8 mouse cellular contexts compared by ENCODE assay signal in genomic region chr10:78481928-78482499, GRCm38 (mm10). TPM values are rescaled to one million over a fixed set of nuclear protein-coding genes. Genes with fewer than 3 reads are reported as not detected.
DNase-seq lines count a peak whose midpoint lies in the region; ATAC-seq and TF ChIP-seq lines count a peak whose summit lies in the region.

No protein-coding gene starts in this region.

- no peaks in the 10 kb centered on the region for H3K27me3 ChIP-seq in hindbrain, embryonic 15.5 days
- no peaks in the 10 kb centered on the region for H3K27me3 ChIP-seq in liver, adult 2 months (ENCODE audit: control insufficient read depth, insufficient read depth, low read length)

- peak; percentile 59 for ATAC-seq in erythroblast, adult 5-6 weeks (replicated peaks; ENCODE audit: low FRiP score, poor library complexity, severe bottlenecking)
- ATAC-seq in hindbrain, embryonic 15.5 days (ENCODE audit: low FRiP score, low read depth) = peak; percentile 96
- ATAC-seq in monocyte, adult 5-6 weeks (replicated peaks; ENCODE audit: insufficient number of reproducible peaks, low FRiP score, low TSS enrichment, poor library complexity, severe bottlenecking) = peak; percentile 77

- no peak overlapping the region for H3K27ac ChIP-seq in hindbrain, embryonic 15.5 days (replicated peaks)
- H3K27ac ChIP-seq in liver, adult 2 months (replicated peaks; ENCODE audit: insufficient read depth, low read depth, low read length) = no peak overlapping the region

- TF ChIP-seq POLR2A in liver, adult 2 months (IDR thresholded peaks at IDR 0.05; ENCODE audit: extremely low read depth, insufficient read depth, low read length) = no peak

- no peaks in the 10 kb centered on the region for H3K79me2 ChIP-seq in liver, adult 2 months (ENCODE audit: control insufficient read depth, insufficient read depth, low read length)

- peak overlapping the region; percentile 86 for H3K4me2 ChIP-seq in hindbrain, embryonic 15.5 days

- WGBS in hindbrain, embryonic 15.5 days = 1% methylated on average over 35 of the region's 35 CpGs
- WGBS in liver, adult 2 months = 2% methylated on average over 35 of the region's 35 CpGs

- H3K4me3 ChIP-seq in hindbrain, embryonic 15.5 days = peak overlapping the region; percentile 47
- H3K4me3 ChIP-seq in liver, adult 2 months (ENCODE audit: insufficient read depth, low read depth, low read length) = peak overlapping the region; percentile 54

- TF ChIP-seq CTCF in liver, adult 2 months (IDR thresholded peaks at IDR 0.05; ENCODE audit: low read depth, low read length) = peak; percentile 46

- 0 out of 2 replicates have a peak, but pooled peaks cover 9% of the 10 kb centered on the region for H3K4me1 ChIP-seq in hindbrain, embryonic 15.5 days (replicated peaks)
- H3K4me1 ChIP-seq in liver, adult 2 months (ENCODE audit: control insufficient read depth, insufficient read depth, low read length) = peaks cover 9% of the 10 kb centered on the region

- H3K9me3 ChIP-seq in hindbrain, embryonic 15.5 days = no peaks in the 10 kb centered on the region

- H3K36me3 ChIP-seq in hindbrain, embryonic 15.5 days = no peaks in the 10 kb centered on the region
- no peaks in the 10 kb centered on the region for H3K36me3 ChIP-seq in liver, adult 2 months (ENCODE audit: control insufficient read depth, insufficient read depth, low read length)

- H3K9ac ChIP-seq in hindbrain, embryonic 15.5 days = peak overlapping the region; percentile 43
- H3K9ac ChIP-seq in liver, adult 2 months (ENCODE audit: low read depth, low read length) = peak overlapping the region; percentile 39; the same call in 1 of the 2 replicates

- peak; percentile 55 to 60 for DNase-seq in cerebellum, adult 18-20 months
- no peak for DNase-seq in cerebellum, adult 11 months
- DNase-seq in adrenal gland, postnatal 10 days = peak; percentile 62
- peak; percentile 63 for DNase-seq in liver, adult 2 months (ENCODE audit: extremely low read depth, low read depth, low spot score)
- DNase-seq in thymus, postnatal 14 days = peak; percentile 73

RNA-seq across cellular contexts. Expression of gene Pdxk, which starts 17.2 kb away (rescaled TPM):
- 10 to 100 TPM; 26.7 to 27.5 TPM for total RNA-seq in adrenal gland, postnatal 10 days (2021)
- 2.9 and 6.3 TPM in 2 replicates for total RNA-seq in erythroblast, adult 5-6 weeks (2015; ENCODE audit: low replicate concordance)
- total RNA-seq in erythroblast, adult 5-6 weeks (2017; ENCODE audit: low replicate concordance) = 1.4 TPM in 2 replicates
- polyA plus RNA-seq in hindbrain, embryonic 15.5 days (2015; fragmentation: Nextera tagmentation; extraction: Ambion mirVana) = 46.5 and 49.8 TPM in 2 replicates
- 19.9 TPM in 2 replicates for total RNA-seq in liver, adult 2 months (2014; rRNA removed)
- 29.2 and 29.5 TPM in 2 replicates for polyA plus RNA-seq in liver, adult 2 months (2012; rRNA removed)
- total RNA-seq in monocyte, adult 5-6 weeks (2017) = 5.5 to 7.5 TPM (median 6.9 TPM) in 3 replicates

RNA-seq across cellular contexts. Expression of gene Olfr1358, which starts 35.2 kb away (rescaled TPM):
- not detected for total RNA-seq in adrenal gland, postnatal 10 days (2021)
- not detected in 2 replicates for total RNA-seq in erythroblast, adult 5-6 weeks (2015; ENCODE audit: low replicate concordance)
- not detected in 2 replicates for total RNA-seq in erythroblast, adult 5-6 weeks (2017; ENCODE audit: low replicate concordance)
- not detected in 2 replicates for polyA plus RNA-seq in hindbrain, embryonic 15.5 days (2015; fragmentation: Nextera tagmentation; extraction: Ambion mirVana)
- total RNA-seq in liver, adult 2 months (2014; rRNA removed) = not detected in 2 replicates
- not detected in 2 replicates for polyA plus RNA-seq in liver, adult 2 months (2012; rRNA removed)
- total RNA-seq in monocyte, adult 5-6 weeks (2017) = not detected in 3 replicates

RNA-seq across cellular contexts. Expression of gene Cstb, which starts 56.5 kb away (rescaled TPM):
- total RNA-seq in adrenal gland, postnatal 10 days (2021) = 100 to 1,000 TPM; 130 to 150 TPM
- total RNA-seq in erythroblast, adult 5-6 weeks (2015; ENCODE audit: low replicate concordance) = 17.7 and 24.9 TPM in 2 replicates
- 3.3 and 10.0 TPM in 2 replicates for total RNA-seq in erythroblast, adult 5-6 weeks (2017; ENCODE audit: low replicate concordance)
- polyA plus RNA-seq in hindbrain, embryonic 15.5 days (2015; fragmentation: Nextera tagmentation; extraction: Ambion mirVana) = 90.9 and 95.0 TPM in 2 replicates
- total RNA-seq in liver, adult 2 months (2014; rRNA removed) = 52.0 and 60.8 TPM in 2 replicates
- 41.4 and 47.5 TPM in 2 replicates for polyA plus RNA-seq in liver, adult 2 months (2012; rRNA removed)
- 24.8 to 42.0 TPM (median 26.4 TPM) in 3 replicates for total RNA-seq in monocyte, adult 5-6 weeks (2017)
